Mouse (Mus musculus): Measurements from ENCODE around the gene Zfp712. TPM values are rescaled to one million over a fixed set of nuclear protein-coding genes. Genes with fewer than 3 reads are reported as not detected.

The Zfp712 gene
- 4.6 TPM for total RNA-seq (2023)

DNA sequence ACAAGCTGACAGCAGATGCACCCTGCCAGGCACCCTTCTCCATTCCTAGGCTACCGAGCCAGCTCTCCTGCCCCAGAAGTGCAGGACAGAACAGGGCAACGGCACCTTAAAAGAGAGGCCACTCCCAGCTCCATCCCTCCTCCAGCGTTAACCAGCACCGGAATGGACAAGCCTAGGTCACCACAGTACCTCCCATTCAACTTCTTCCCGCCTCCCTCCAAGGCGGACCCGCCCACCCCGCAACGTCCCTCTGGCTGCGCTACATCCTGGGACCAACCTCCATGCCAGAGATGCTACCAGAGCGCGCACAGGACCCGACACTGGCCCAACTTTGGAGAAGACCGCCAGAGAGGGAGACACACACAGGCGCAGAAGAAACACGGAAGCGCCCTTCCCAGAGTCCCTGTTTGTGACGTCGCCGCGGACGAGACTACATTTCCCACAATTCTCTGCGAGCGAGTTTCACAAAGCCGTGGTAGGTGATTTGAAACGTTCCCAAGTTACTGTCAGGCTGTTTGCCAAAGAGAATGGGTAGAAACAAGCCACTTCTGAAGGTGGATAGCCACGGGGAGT, at the start of gene Zfp712:
Zfp712 (minus strand) TSS at position 385 of the 573 bp plus-strand sequence.

DNA sequence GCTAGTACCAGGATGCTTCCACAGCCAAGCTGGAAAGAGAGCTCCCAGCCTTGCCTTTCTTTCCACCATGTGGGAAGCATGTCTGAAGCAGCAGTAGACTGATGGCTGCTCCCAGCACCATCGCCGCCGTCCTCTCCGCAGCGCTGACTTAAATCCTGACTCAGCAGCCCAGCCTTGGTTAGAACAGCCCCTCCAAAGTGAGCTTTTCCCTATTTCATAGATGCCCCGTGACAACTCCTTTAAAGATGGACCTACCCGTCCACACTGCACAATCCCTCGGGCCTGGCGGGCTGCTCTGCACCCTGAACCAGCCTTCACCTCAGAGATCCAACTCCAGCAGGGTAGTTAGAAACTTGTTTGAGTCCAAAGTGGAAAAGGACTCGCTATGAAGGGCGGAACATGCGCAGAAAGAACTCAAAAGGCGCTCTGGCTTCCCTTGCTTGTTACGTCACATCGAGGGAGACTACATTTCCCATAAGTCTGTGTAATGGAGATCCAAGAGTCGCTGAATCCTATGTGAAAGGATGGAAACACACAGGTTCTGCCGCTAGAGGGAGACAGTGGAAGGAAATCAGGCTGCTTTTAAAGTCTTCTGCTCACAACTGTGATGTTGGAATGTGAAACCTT, 47.3 kb upstream of the Zfp712 start, which contains the start of gene Gm28557:
Gm28557 (minus strand) TSS at position 411 of the 627 bp plus-strand sequence.

DNA sequence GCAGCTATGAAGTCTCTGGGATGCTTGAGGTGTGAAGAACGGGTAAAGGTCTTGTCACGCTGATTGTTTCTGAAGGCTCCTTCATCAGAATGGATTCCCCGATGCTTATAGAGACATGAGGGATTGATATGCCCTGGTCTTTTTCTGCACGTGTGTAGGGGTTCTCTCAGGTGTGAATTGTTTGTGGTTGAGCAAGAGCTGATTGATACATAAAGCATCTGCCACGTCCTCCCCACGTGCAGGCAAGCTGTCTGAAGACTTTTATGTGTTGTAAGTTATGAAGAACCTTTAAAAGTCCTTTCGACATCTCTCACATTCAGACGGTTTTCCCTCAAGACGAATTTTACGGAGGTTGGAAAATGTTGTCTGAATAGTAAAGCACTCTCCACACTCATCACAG, 36.9 kb upstream of the Zfp712 start, which contains the start of gene Zfp708:
Zfp708 (minus strand) TSS at position 101 of the 400 bp plus-strand sequence.

Other genes starting within 250 kb of the Zfp712 start
- 0.83 TPM for gene Gm10767, start 156.3 kb downstream of the Zfp712 start, total RNA-seq (2023)
- 0.83 TPM for gene Zfp708, start 36.8 kb upstream of the Zfp712 start, total RNA-seq (2023)
- gene Gm28557, start 47.4 kb upstream of the Zfp712 start, total RNA-seq (2023), result 5.5 TPM
- gene Rslcan18, start 55.1 kb upstream of the Zfp712 start, total RNA-seq (2023), result not detected
- gene Zfp759, start 60.5 kb upstream of the Zfp712 start, total RNA-seq (2023), result 3.3 TPM
- 6.3 TPM for gene Rsl1, start 112.0 kb upstream of the Zfp712 start, total RNA-seq (2023)
- gene Zfp455, start 133.3 kb upstream of the Zfp712 start, total RNA-seq (2023), result 1.5 TPM
- gene Zfp458, start 217.3 kb upstream of the Zfp712 start, total RNA-seq (2023), result 1.8 TPM
- gene Zfp457, start 245.3 kb upstream of the Zfp712 start, total RNA-seq (2023), result 1.5 TPM